Mouse (Mus musculus): Measurements from ENCODE around the gene Gm20388. TPM values are rescaled to one million over a fixed set of nuclear protein-coding genes. Genes with fewer than 3 reads are reported as not detected.

Gene Gm20388
- polyA plus RNA-seq, 1 experiment from 2014 or later, result not detected

- TF ChIP-seq CTCF (IDR thresholded peaks at IDR 0.05; ENCODE audit: low read depth) (no peak), EP300 (optimal IDR thresholded peaks at IDR 0.05) (no peak)
- Histone ChIP-seq H3K4me2 (replicated peaks; ENCODE audit: low read depth) (no peak overlapping the region), H3K27me3 (ENCODE audit: control insufficient read depth, insufficient read depth, low read length) (peaks cover 14% of the 10 kb centered on the region), H3K4me3 (ENCODE audit: low read depth, low read length) (no peak overlapping the region), H3K36me3 (ENCODE audit: control insufficient read depth, insufficient read depth, low read length) (no peaks in the 10 kb centered on the region), H3K27ac (replicated peaks) (no peak overlapping the region), H3K9me3 (ENCODE audit: control insufficient read depth, low read length) (no peaks in the 10 kb centered on the region), H3K4me1 (replicated peaks; ENCODE audit: control insufficient read depth, insufficient read depth) (0 out of 2 replicates have a peak, but pooled peaks cover 4% of the 10 kb centered on the region), H3K9ac (ENCODE audit: low read length) (no peak overlapping the region)
- DNase-seq (ENCODE audit: low spot score), result no peak
- WGBS, result 89% methylated on average over 2 of the region's 2 CpGs
- ATAC-seq (ENCODE audit: low FRiP score, low TSS enrichment), result no peak
Measured at GRCm38 (mm10) chr8:121123113-121123512, 1212.5 kb downstream of the Gm20388 start.

GRCm38 (mm10) chr8:121124547-121125239 lies 1214.1 kb downstream of the Gm20388 start:
- H3K4me3 ChIP-seq (ENCODE audit: low read depth, low read length), result peak overlapping the region; percentile 34
- H3K36me3 ChIP-seq (ENCODE audit: control insufficient read depth, insufficient read depth, low read length), result no peaks in the 10 kb centered on the region
- no peak for TF ChIP-seq CTCF (IDR thresholded peaks at IDR 0.05; ENCODE audit: low read depth)
- TF ChIP-seq EP300 (optimal IDR thresholded peaks at IDR 0.05), result no peak
- 0 out of 2 replicates have a peak, but pooled peaks cover 4% of the 10 kb centered on the region for H3K4me1 ChIP-seq (replicated peaks; ENCODE audit: control insufficient read depth, insufficient read depth)
- H3K9me3 ChIP-seq (ENCODE audit: control insufficient read depth, low read length), result no peaks in the 10 kb centered on the region
- 16% methylated on average over 17 of the region's 17 CpGs for WGBS
- no peak overlapping the region for H3K27ac ChIP-seq (replicated peaks)
- no peak overlapping the region for H3K9ac ChIP-seq (ENCODE audit: low read length)
- no peak for DNase-seq (ENCODE audit: low spot score)
- no peak for ATAC-seq (ENCODE audit: low FRiP score, low TSS enrichment)
- H3K4me2 ChIP-seq (replicated peaks; ENCODE audit: low read depth), result no peak overlapping the region; the same call in 1 of the 2 replicates
- peaks cover 18% of the 10 kb centered on the region for H3K27me3 ChIP-seq (ENCODE audit: control insufficient read depth, insufficient read depth, low read length)

GRCm38 (mm10) chr8:121125311-121125876 lies 1214.8 kb downstream of the Gm20388 start:
- Histone ChIP-seq H3K4me1 (replicated peaks; ENCODE audit: control insufficient read depth, insufficient read depth) (0 out of 2 replicates have a peak, but pooled peaks cover 4% of the 10 kb centered on the region), H3K27ac (replicated peaks) (peak overlapping the region; percentile 30; the same call in 1 of the 2 replicates), H3K9me3 (ENCODE audit: control insufficient read depth, low read length) (no peaks in the 10 kb centered on the region), H3K9ac (ENCODE audit: low read length) (peak overlapping the region; percentile 48; the same call in 1 of the 2 replicates), H3K27me3 (ENCODE audit: control insufficient read depth, insufficient read depth, low read length) (peaks cover 15% of the 10 kb centered on the region), H3K4me3 (ENCODE audit: low read depth, low read length) (peak overlapping the region; percentile 34), H3K36me3 (ENCODE audit: control insufficient read depth, insufficient read depth, low read length) (no peaks in the 10 kb centered on the region), H3K4me2 (replicated peaks; ENCODE audit: low read depth) (peak overlapping the region; percentile 62)
- TF ChIP-seq EP300 (optimal IDR thresholded peaks at IDR 0.05) (no peak), CTCF (IDR thresholded peaks at IDR 0.05; ENCODE audit: low read depth) (peak; percentile 69)
- ATAC-seq (ENCODE audit: low FRiP score, low TSS enrichment) (peak; percentile 59), DNase-seq (ENCODE audit: low spot score) (peak; percentile 66)
- WGBS, result under 1% methylated on average over 35 of the region's 36 CpGs

- Histone ChIP-seq H3K27ac (replicated peaks) (no peak overlapping the region), H3K9me3 (ENCODE audit: control insufficient read depth, low read length) (no peaks in the 10 kb centered on the region), H3K4me1 (replicated peaks; ENCODE audit: control insufficient read depth, insufficient read depth) (0 out of 2 replicates have a peak, but pooled peaks cover 4% of the 10 kb centered on the region), H3K27me3 (ENCODE audit: control insufficient read depth, insufficient read depth, low read length) (peaks cover 13% of the 10 kb centered on the region), H3K9ac (ENCODE audit: low read length) (no peak overlapping the region), H3K4me3 (ENCODE audit: low read depth, low read length) (peak overlapping the region; percentile 34), H3K36me3 (ENCODE audit: control insufficient read depth, insufficient read depth, low read length) (no peaks in the 10 kb centered on the region), H3K4me2 (replicated peaks; ENCODE audit: low read depth) (no peak overlapping the region; the same call in 1 of the 2 replicates)
- TF ChIP-seq EP300 (optimal IDR thresholded peaks at IDR 0.05) (no peak), CTCF (IDR thresholded peaks at IDR 0.05; ENCODE audit: low read depth) (no peak)
- 19% methylated on average over 6 of the region's 6 CpGs for WGBS
- ATAC-seq (ENCODE audit: low FRiP score, low TSS enrichment), result no peak
- no peak for DNase-seq (ENCODE audit: low spot score)
Measured at GRCm38 (mm10) chr8:121126191-121126590, 1215.5 kb downstream of the Gm20388 start.

- Histone ChIP-seq H3K4me2 (replicated peaks; ENCODE audit: low read depth) (no peak overlapping the region; the same call in 1 of the 2 replicates), H3K9ac (ENCODE audit: low read length) (no peak overlapping the region), H3K9me3 (ENCODE audit: control insufficient read depth, low read length) (no peaks in the 10 kb centered on the region), H3K36me3 (ENCODE audit: control insufficient read depth, insufficient read depth, low read length) (no peaks in the 10 kb centered on the region), H3K27ac (replicated peaks) (0 out of 2 replicates have a peak overlapping the region, but pooled peaks have one; percentile 18), H3K4me3 (ENCODE audit: low read depth, low read length) (no peak overlapping the region), H3K4me1 (replicated peaks; ENCODE audit: control insufficient read depth, insufficient read depth) (0 out of 2 replicates have a peak, but pooled peaks cover 4% of the 10 kb centered on the region), H3K27me3 (ENCODE audit: control insufficient read depth, insufficient read depth, low read length) (peaks cover 13% of the 10 kb centered on the region)
- 11% methylated on average over 6 of the region's 6 CpGs for WGBS
- DNase-seq (ENCODE audit: low spot score) (no peak), ATAC-seq (ENCODE audit: low FRiP score, low TSS enrichment) (no peak)
- TF ChIP-seq CTCF (IDR thresholded peaks at IDR 0.05; ENCODE audit: low read depth) (no peak), EP300 (optimal IDR thresholded peaks at IDR 0.05) (no peak)
Measured at GRCm38 (mm10) chr8:121126694-121127093, 1216.1 kb downstream of the Gm20388 start.
